Mouse (Mus musculus) large intestine, adult 2 months (tissue): ENCODE results near the gene Klk4. TPM values are rescaled to one million over a fixed set of nuclear protein-coding genes. Genes with fewer than 3 reads are reported as not detected.

Experiments
- DNase-seq: peaks from one replicate; pipeline ENCODE4 v3.0.0-alpha.2; 2012; ENCODE audit warnings: low read depth, low spot score
- WGBS: fragments of 180-500 bp; shearing (Covaris S2); methylation state at CpG from one replicate; pipeline ENCODE4 v1.1.7; 2018; 5-methylcytosine and 5-hydroxymethylcytosine counted together
- polyA plus RNA-seq: library from polyadenylated mRNA; depleted of rRNA; stranded (reverse); fragments of >200 nt; gene quantifications from 2 replicates; pipeline ENCODE4 v1.2.3, GENCODE M21; 2012; rRNA removed

Klk4 gene
- polyA plus RNA-seq = not detected in 2 replicates

DNA sequence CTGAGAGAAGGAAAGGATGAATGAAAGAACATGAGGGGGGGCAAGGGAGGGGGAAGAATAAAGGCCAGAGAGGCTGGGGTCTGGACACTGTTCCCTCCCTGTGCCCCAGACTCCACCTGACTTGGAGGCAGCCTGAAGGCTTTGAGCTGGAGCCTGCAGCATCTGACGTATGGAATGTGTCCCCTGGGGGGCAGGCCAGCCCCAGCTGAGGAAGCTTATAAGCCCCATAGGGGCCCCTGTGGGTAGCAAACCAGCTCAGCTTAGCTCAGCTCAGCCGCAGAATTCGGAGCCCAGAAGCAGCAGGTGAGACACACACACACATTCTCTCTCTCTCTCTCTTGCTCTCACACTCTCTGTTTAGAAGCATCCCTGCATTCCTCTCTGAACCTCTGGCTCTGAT, at the start of gene Klk4:
TSS of gene Klk4 (plus strand) at position 249 of the 400 bp plus-strand sequence.
- no peak for DNase-seq
- 21% methylated on average over 3 of the region's 3 CpGs for WGBS

DNA sequence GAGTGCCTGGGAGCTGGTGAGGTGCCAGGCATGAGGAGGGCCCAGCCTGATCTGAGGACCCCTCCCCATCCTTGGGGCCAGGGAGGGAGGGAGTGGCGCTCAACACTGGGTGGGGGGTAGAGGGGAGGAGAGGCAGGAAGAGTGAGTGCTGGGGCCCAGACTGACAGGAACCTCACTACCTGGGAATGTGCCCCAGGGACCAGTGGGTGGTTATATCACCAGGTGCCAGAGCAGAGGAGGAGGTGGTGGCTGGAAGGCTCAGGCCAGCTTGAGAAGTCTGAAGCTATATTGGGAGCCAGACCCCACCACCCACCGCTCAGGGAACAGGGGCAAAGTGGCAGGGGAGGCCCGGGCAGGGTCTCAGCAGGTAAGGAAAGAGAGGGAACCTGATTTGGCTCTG, 39.3 kb upstream of the Klk4 start, which contains the start of gene Klk5:
TSS of gene Klk5 (plus strand) at position 271 of the 400 bp plus-strand sequence.
- WGBS = 38% methylated on average over 3 of the region's 3 CpGs
- DNase-seq = no peak

DNA sequence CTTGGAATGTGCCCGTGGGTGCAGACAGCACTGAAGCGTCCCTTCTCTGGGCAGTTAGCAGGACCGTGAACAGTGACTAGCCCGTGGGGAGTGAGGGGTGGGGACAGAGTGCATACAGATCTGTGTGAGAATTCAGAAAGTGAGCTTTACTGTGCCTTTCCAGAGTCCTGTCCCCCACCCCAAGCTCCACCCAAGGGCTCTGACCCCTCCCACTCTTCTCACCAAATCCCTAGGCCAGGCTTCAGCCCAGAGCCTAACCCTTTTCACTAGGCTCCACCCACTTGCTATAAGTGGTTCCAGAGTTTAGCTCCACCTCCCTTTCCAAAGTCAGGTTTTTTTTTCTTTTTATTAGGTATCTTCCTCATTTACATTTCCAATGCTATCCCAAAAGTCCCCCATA, 37.2 kb upstream of the Klk4 start:
- no peak for DNase-seq
- 84% methylated on average over 4 of the region's 4 CpGs for WGBS

DNA sequence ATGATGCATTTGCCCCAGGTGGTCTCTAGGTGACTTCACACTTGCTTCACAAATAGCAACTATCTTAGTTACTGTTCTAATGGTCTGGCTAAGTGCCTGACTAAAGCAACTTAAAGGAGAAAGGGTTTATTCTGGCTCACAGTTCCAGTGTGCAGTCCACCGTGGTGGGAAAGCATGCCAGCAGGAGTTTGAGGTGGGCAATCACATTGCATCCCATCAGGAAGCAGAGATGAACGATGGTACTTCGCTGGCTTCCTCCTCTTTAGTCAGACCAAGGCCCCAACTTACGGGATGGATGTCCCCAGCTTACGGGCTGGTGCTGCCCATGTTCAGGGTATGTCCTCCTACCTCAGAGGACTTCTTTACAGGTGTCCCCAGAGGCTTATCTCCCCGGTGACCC, 29.3 kb upstream of the Klk4 start:
- DNase-seq = no peak
- 86% methylated on average over 6 of the region's 6 CpGs for WGBS

DNA sequence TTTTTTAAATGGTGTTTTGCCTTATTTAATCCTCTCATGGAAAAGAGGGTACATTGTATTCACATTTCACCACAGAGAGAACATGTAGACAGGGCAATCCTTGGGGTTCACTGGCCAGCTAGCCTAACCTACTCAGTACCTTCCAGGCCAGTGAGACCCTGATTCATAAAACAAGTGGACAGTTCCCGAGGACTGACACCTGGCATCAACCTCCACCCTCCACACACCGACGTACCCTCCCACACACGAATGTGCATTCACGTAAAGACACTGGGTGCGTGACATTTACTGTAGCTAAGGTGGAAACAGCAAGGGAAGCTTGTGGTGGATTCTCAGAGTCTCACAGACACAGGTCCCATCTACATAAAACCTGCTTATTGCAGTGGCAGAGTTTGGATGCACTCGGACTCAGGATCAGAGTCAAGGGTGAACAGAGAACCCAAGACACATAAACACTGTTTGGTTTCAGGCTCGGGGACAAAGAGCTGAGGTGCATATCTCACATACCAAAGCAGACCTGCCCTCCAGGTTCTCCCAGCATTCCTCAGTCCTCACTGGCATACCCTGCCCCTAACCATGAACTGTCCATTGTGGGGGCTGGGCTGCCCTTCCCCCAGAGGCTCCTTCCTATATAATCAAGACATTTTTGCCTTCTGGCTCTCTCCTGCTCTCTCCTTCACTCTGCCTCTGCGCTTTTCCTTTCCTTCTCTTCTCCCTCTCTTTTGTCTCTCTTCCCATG, 26.1 kb upstream of the Klk4 start:
- WGBS = 49% methylated on average over 9 of the region's 9 CpGs
- DNase-seq = no peak

DNA sequence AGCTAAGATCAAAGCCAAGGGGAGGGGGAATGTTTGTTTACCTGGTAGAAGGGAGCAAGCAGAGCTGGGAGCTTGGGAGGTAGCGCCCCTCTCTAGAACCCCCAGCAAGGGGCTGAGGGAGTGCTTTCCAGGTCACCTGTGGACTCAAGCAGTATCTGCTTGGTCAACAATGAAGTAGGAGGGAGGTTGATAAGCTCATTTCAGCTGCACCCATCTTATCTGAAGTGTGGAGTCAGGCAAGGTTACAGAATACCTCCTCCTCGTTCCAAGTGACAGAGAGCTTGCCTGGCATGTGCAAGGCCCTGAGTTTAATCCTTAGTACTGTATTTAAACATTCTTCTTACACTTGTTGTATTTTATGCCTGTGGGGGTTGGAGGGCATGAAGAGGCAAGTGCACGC, 25.3 kb upstream of the Klk4 start:
- 56% methylated on average over 3 of the region's 3 CpGs for WGBS
- no peak for DNase-seq

DNA sequence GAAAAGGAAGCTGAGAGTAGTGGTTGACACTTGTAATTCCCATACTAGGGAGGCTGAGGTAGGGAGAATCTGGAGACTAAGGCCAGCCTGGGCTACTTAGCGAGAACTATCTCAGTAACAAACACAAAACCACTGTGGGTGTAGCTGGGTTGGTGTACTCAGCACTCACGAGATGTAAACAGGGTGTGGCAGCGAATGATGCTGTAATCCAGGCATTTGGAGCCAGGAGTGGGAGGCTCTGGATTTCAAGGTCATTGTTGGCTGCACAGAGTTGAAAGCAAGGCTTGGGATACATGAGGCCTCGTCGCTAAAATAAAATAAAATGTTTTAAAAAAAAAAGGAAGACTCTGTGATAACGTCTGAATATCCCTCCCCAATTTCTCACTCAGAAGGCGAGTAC, 24.7 kb upstream of the Klk4 start:
- no peak for DNase-seq
- 57% methylated on average over 7 of the region's 7 CpGs for WGBS

DNA sequence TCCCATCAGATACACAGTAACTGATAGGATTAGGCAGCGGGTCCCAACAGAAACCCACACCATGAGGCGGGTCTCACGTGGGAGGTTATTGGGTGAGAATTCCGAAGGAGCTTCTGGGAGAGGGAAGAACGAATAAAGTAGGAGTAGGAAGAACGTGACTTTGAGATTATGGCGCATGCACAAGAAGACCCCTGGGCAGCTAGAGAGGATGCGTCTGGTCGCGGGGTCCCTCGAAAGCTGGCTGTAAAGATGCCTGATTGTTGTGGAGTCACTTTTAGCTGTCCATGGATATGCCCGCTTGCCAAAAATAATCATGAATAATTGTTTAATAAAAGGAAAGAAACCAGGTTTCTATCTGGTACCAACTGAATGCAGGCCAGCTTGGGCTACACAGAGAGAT, 23.5 kb upstream of the Klk4 start:
- 89% methylated on average over 12 of the region's 12 CpGs for WGBS
- DNase-seq = no peak

DNA sequence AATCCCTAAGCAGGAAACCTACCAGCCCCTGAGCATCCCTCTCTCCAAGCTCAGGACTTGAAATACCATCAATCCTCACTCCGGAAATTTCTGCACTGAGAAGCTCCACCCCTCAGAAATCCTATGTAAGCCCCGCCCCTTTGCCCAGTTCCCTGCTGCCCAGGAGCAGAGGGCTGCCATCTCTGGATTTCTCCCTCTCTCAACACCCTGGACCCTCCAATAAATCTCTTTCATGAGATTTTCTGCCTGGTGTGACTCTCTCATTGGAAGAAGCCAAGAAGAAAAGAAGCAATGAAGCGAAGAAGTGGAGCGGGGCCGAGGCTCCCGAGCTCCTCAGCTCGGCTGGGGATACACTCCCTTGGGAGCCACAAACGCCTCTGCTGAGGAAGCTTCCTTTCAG, 20.5 kb upstream of the Klk4 start:
- 76% methylated on average over 8 of the region's 8 CpGs for WGBS

DNA sequence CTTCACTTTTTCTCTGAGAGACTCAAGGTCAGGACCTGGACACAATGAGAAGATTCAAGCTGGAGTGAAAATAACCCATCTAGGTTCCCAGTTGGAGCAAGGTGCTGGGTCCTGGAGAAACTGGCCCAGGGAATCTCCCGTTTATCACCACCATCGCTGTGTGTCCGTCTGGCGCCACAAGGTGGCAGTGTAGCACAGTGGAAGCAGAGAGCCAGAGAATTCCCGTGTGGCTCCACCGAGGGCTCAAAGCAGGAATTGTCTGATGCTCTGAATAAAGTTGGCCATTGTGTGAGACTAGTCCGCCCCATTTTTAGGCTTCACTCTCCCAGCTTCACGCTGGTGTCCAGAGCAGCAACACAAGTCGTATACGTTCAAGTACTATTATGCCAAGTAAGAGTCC, 7.7 kb upstream of the Klk4 start:
- peak; percentile 16 for DNase-seq
- 11% methylated on average over 10 of the region's 10 CpGs for WGBS

More for the DNA sequence above, 20.5 kb upstream of the Klk4 start:
- DNase-seq = no peak

DNA sequence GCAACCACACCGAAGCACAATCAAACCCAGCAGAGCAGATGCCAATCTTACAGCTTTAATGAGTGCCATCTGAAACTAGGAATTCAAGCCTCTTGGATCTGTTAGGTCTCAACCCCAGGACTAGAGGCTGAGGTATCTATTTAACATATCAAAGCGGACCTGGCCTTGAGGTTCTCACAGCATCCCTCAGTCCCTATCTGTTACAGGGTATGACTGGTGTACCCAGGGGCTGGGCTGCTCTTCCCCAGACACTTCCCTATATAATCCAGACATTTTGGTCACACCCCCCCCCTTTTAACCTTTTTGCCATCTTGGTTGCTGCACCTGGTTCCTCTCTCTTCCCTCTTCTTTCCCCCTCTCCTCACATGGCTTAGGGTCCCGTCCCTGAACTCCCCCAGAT, 7.3 kb upstream of the Klk4 start:
- 83% methylated on average over 3 of the region's 3 CpGs for WGBS
- no peak for DNase-seq

DNA sequence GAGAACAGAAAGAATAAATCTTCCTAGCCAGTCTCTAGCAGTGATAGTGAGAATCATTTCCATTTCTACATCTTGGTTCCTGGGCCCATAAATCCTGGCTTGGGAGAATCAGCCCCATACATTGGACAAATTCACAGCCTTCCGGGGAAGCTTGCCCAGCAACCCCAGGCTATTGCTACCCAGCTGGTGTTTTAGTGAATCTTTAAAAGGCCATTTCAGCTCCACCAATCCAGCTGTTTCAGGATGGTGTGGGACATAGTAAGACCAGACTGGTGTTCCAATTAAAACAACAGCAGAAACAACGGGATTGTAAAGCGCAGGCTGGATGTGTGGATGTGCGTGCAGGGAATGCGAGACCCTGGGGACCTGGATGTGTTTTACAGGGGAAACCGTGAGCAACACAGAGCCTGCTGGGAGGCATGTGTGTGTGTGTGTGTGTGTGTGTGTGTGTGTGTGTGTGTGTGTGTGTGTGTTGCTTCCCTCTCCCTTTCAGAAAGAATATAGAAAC, 6.0 kb upstream of the Klk4 start:
- WGBS = 73% methylated on average over 6 of the region's 6 CpGs
- no peak for DNase-seq

DNA sequence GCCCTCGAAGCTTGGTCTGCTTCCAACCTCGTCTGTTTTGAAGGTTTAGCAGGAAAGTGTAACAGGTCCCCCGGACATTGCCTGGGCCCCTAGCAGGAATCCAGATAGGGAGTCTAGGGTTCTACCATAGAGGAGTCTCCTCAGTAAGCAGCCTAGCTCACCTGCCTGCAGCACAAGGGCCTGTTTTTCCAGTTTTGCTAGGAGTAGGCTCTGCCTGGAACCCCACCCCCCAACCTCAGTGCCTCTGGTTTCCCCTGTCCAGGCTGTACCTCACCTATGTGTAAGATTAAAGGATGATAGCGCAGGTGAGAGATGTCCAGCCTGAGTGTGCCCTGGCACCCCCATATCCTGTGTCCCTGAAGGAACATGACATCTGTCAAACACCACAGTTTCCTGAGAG, 4.5 kb upstream of the Klk4 start:
- DNase-seq = no peak
- 41% methylated on average over 4 of the region's 4 CpGs for WGBS

DNA sequence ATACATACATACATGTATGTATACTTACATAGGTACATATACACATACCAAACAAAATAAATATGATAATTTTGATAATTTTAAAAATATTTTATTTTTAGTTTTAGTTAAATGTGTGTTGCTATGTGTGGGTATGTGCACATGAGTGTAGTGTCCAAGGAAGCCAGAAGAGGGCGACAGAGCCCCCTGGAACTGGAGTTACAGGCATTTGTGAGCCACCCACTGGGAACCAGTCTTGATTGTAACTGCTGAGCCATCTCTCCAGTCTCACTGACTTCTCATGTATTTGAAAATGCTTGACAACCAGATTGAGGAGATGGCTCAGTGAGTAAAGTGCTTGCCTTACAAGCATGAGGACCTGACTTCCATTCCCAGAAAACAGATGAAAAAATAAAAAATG, 2.7 kb upstream of the Klk4 start:
- WGBS = 43% methylated on average over 1 of the region's 1 CpGs
- no peak for DNase-seq

DNA sequence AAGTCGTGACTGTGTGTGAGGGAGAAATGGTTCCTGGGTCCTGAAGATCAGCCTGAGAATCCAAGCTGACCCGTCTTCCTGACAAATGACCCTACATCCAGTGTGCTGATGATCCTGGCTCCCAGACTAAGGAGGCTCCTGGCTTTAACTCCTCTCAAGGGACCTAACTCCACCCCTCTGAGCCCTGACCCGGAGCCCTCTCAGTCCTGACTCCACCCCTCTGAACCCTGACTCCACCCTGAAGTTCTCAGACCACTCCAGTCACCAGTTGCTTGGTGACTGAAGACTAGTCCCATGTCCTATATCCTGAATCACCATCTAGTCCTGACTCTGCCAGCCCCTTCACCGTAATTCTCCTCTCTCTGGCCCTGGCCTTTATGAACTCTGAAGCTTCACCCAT, 1.4 kb downstream of the Klk4 start:
- WGBS = 20% methylated on average over 4 of the region's 4 CpGs
- no peak for DNase-seq

DNA sequence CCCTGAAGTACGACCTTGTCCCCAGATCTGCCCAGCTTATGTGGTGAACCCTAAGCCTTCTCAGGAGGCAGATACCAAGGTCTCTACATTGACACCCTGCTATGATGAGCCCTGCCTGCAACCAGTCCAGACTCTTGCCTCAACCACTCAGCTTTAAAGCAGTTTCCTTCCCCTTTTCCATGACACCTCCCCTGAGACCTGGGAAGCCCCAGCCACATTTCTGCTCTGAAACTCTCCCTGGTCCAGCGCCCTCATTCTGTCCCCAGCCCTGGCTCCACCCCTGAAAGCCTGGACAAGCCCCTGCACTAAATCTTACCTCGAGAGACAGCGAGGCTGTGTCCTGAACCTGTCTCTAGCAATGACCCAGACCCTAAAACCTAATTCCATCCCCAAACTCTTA, 1.9 kb downstream of the Klk4 start:
- no peak for DNase-seq
- WGBS = 24% methylated on average over 4 of the region's 4 CpGs

DNA sequence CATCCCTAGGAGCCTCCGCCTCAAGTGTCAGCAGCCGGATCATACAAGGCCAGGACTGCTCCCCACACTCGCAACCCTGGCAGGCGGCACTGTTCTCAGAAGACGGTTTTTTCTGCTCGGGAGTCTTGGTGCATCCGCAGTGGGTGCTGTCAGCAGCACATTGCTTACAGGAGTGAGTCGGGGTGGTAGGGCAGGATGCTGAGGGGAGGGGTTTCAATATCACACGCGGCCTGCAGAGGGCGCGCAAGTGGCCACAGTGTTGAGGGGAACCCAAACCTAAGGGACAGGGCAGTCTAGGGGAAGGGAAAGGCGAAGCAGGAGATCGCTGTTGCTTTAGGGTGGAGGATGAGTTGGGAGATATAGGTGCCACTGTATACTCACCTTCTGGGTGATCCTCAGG, 2.6 kb downstream of the Klk4 start:
- no peak for DNase-seq
- 11% methylated on average over 14 of the region's 14 CpGs for WGBS

DNA sequence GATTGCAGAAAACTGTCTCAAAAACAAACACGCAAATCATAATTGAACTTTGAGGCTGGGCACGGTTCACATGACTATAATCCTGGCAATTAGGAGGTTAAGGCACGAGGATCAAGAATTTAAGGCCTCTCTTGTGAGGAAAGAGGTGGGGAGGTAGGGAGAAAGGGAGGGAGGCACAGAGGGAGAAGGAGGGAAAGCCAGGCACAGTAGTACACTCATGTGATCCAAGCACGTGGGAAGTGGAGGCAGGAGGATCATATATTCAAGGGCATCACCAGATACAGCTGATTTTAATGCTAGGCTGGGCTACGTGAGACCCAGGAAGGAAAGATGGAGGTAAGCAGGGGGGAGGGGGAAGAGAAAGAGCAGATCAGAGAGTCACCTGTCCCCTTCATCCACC, 10.4 kb downstream of the Klk4 start:
- no peak for DNase-seq
- 23% methylated on average over 5 of the region's 5 CpGs for WGBS

DNA sequence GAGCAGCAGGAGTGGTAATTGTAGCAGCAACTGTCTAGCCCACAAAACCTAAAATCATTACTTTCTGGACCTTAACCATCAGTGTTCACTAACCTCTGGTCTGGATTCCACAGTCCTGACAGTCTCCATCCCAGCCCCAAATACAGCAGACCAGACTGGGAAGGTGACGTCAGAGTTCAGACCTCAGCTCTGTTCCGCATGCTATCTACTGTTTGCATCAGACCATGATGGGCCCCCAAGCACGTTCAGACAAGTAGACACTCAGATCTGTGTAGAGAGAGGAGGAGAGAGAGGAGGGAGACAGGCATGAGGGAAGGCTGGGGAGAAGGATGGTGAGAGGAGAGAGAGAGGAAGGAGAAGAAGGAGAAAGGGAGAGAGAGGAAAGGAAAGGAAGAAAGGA, 10.8 kb downstream of the Klk4 start:
- WGBS = 45% methylated on average over 3 of the region's 3 CpGs
- DNase-seq = no peak

DNA sequence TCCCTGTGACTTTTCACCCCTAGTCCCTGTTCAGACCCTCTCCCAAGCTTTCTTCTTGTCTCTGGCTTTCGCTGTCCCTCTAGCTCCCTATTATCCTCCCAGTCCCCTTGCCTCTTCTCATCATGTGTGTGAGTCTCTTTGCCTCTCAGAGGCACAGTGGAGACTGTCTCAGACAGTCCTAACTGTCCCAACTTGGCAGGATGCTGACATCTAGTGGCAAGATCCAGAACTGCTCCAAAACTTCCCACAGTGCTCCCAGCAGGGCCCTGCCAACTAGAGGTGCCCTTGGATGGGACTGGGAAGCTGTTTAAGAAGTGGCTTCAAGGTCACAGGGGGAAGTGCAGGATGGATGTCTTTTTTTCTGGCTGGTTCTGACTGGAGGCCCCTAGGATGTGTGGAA, 13.9 kb downstream of the Klk4 start:
- peak; percentile 66 for DNase-seq
- WGBS = 16% methylated on average over 1 of the region's 1 CpGs

DNA sequence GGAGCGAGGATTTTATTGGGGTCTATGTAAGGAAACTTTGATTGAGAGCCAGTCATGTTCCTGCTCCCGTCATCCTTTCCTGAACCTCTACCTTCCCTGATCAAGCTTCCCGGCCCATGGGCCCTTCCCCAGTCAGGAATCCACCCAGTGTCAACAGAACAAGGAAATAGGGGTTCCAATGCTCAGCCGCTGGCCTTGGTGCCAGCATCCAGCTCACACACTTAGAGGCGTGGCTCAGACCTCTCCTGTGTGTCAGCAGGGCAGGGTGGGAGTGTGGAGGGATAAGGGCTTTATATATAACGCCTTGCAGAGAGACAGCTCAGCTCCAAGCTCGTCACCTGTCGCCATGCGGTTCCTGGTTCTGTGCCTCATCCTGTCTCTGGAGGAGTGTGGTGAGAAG, 33.9 kb downstream of the Klk4 start:
- no peak for DNase-seq
- WGBS = 25% methylated on average over 9 of the region's 9 CpGs

DNA sequence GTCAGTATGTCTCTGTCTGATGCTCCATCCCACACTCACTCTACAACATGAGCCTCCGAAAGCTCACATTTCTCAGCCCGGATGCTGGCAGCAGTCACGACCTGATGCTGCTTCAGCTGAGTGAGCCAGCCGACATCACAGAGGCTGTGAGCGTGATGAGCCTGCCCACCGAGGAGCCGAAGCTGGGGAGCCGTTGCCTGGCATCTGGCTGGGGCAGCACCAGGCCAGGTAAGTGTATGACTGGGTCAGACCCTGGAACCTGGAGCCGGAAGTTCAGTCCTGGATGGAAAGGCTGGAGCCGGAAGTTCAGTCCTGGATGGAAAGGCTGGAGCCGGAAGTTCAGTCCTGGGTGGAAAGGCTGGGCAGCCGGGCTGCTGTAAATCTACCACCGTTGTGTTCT, 37.5 kb downstream of the Klk4 start:
- 84% methylated on average over 13 of the region's 13 CpGs for WGBS
- no peak for DNase-seq
